In genomic region chr4:136170401-136170800, GRCm38 (mm10) we compare ENCODE assay signal across 25 mouse cellular contexts. TPM values are rescaled to one million over a fixed set of nuclear protein-coding genes. Genes with fewer than 3 reads are reported as not detected.
DNase-seq lines count a peak whose midpoint lies in the region; ATAC-seq and TF ChIP-seq lines count a peak whose summit lies in the region.
"Had no signal": no experiment of that assay in that cellular context is flagged by ENCODE, and none has a peak within 500 bp of the region (broad histone marks: within the 10 kb centered on the region; RNA-seq: fewer than 3 reads in every experiment).

No protein-coding gene starts in this region.

- no peak for TF ChIP-seq EP300 in liver, postnatal 0 days (IDR thresholded peaks at IDR 0.05; ENCODE audit: low read depth)

- H3K9ac ChIP-seq in liver, embryonic 12.5 days: peak overlapping the region; percentile 100
- no peak overlapping the region for H3K9ac ChIP-seq in liver, postnatal 0 days (replicated peaks)
- H3K9ac ChIP-seq: embryonic facial prominence, embryonic 13.5 days; forebrain, embryonic 13.5 days; heart, embryonic 13.5 days; hindbrain, embryonic 14.5 days had no signal

- TF ChIP-seq POLR2A in kidney, adult 2 months (IDR thresholded peaks at IDR 0.05; ENCODE audit: low read depth, low read length): no peak

- 48% methylated on average over 4 of the region's 4 CpGs for WGBS in kidney, adult 2 months
- 77% methylated on average over 4 of the region's 4 CpGs for WGBS in liver, embryonic 12.5 days (ENCODE audit: insufficient replicate concordance)
- 78% methylated on average over 4 of the region's 4 CpGs for WGBS in liver, postnatal 0 days (ENCODE audit: insufficient replicate concordance)

- H3K4me1 ChIP-seq in kidney, adult 2 months (ENCODE audit: control insufficient read depth, insufficient read depth, low read length): peaks cover 16% of the 10 kb centered on the region
- peaks cover 39% of the 10 kb centered on the region for H3K4me1 ChIP-seq in liver, embryonic 12.5 days
- H3K4me1 ChIP-seq in liver, postnatal 0 days (ENCODE audit: insufficient read depth): peaks cover 25% of the 10 kb centered on the region

- no peak for TF ChIP-seq CTCF in kidney, adult 2 months (conservative IDR thresholded peaks at IDR 0.05; ENCODE audit: insufficient read depth, insufficient read length, low read depth, low read length)
- no peak for TF ChIP-seq CTCF in liver, postnatal 0 days (IDR thresholded peaks at IDR 0.05; ENCODE audit: low read depth)

- H3K9me3 ChIP-seq in liver, embryonic 12.5 days (replicated peaks): no peaks in the 10 kb centered on the region
- no peaks in the 10 kb centered on the region for H3K9me3 ChIP-seq in liver, postnatal 0 days (ENCODE audit: low read length)
- H3K9me3 ChIP-seq: embryonic facial prominence, embryonic 13.5 days; forebrain, embryonic 10.5 days; forebrain, embryonic 13.5 days; heart, embryonic 10.5 days; heart, embryonic 13.5 days had no signal

- peak; percentile 69 for DNase-seq in kidney, adult 2 months
- no peak for DNase-seq in kidney, postnatal 14 days
- no peak for DNase-seq in liver, postnatal 0 days
- DNase-seq in naive thymus-derived CD4-positive, alpha-beta T cell, adult 2 months (ENCODE audit: low read depth): peak; percentile 51
- DNase-seq in ovary, postnatal 36 days (ENCODE audit: low spot score): no peak
- DNase-seq: adrenal gland, adult 2 months; adrenal gland, postnatal 14 days; cerebellum, adult 11 months; cerebellum, adult 2 months; cerebellum, adult 9-11 months; cerebellum, postnatal 25 days; gastrocnemius, postnatal 10 days; gastrocnemius, postnatal 36 days; heart, adult 2 months; heart, postnatal 14 days; heart, postnatal 4 days had no signal

- no peak overlapping the region for H3K4me3 ChIP-seq in kidney, adult 2 months (ENCODE audit: insufficient read depth, low read depth, low read length)
- no peak overlapping the region for H3K4me3 ChIP-seq in liver, embryonic 12.5 days
- no peak overlapping the region for H3K4me3 ChIP-seq in liver, postnatal 0 days (ENCODE audit: low read depth, low read length)
- H3K4me3 ChIP-seq: embryonic facial prominence, embryonic 13.5 days; forebrain, embryonic 13.5 days; heart, adult 2 months; heart, embryonic 10.5 days; heart, embryonic 13.5 days had no signal

- H3K36me3 ChIP-seq in kidney, adult 2 months (ENCODE audit: control insufficient read depth, insufficient read depth, low read length): no peaks in the 10 kb centered on the region
- H3K36me3 ChIP-seq in liver, embryonic 12.5 days: peaks cover 16% of the 10 kb centered on the region
- H3K36me3 ChIP-seq in liver, postnatal 0 days (replicated peaks; ENCODE audit: insufficient read depth, low read length): peaks cover 8% of the 10 kb centered on the region
- H3K36me3 ChIP-seq: embryonic facial prominence, embryonic 13.5 days; heart, embryonic 10.5 days; heart, embryonic 13.5 days had no signal

- no peaks in the 10 kb centered on the region for H3K27me3 ChIP-seq in kidney, adult 2 months (replicated peaks; ENCODE audit: control insufficient read depth, insufficient read depth, low read length)
- peaks cover 4% of the 10 kb centered on the region; the same call in 1 of the 2 replicates for H3K27me3 ChIP-seq in liver, embryonic 12.5 days (replicated peaks)
- no peaks in the 10 kb centered on the region for H3K27me3 ChIP-seq in liver, postnatal 0 days (ENCODE audit: insufficient read depth, low read length)
- H3K27me3 ChIP-seq: embryonic facial prominence, embryonic 13.5 days; forebrain, embryonic 13.5 days; heart, embryonic 13.5 days had no signal

- no peak overlapping the region; the same call in 1 of the 2 replicates for H3K4me2 ChIP-seq in liver, embryonic 12.5 days
- H3K4me2 ChIP-seq in liver, postnatal 0 days (ENCODE audit: low read depth, low read length): no peak overlapping the region
- H3K4me2 ChIP-seq: embryonic facial prominence, embryonic 13.5 days; forebrain, embryonic 13.5 days; heart, embryonic 13.5 days; hindbrain, embryonic 14.5 days had no signal

- no peak overlapping the region for H3K27ac ChIP-seq in kidney, adult 2 months (ENCODE audit: insufficient read depth, low read depth, low read length)
- peak overlapping the region; percentile 93; the same call in 1 of the 2 replicates for H3K27ac ChIP-seq in liver, embryonic 12.5 days
- H3K27ac ChIP-seq in liver, postnatal 0 days (ENCODE audit: low read depth): no peak overlapping the region
- H3K27ac ChIP-seq: embryonic facial prominence, embryonic 13.5 days; forebrain, embryonic 13.5 days; heart, adult 2 months; heart, embryonic 10.5 days; heart, embryonic 13.5 days; hindbrain, embryonic 14.5 days had no signal

- ATAC-seq in liver, embryonic 12.5 days: no peak
- no peak for ATAC-seq in liver, postnatal 0 days
- ATAC-seq: CD4-positive, CD25-positive, alpha-beta regulatory T cell, adult 4 months; forebrain, embryonic 13.5 days; forebrain, embryonic 16.5 days had no signal

RNA-seq across cellular contexts. Expression of gene E2f2, which starts 1.8 kb away (rescaled TPM):
- 2.1 and 2.2 TPM in 2 replicates for polyA plus RNA-seq in kidney, adult 2 months (2012; rRNA removed)
- 63.4 and 69.1 TPM in 2 replicates for polyA plus RNA-seq in liver, embryonic 12.5 days (2016; fragmentation: Nextera tagmentation; extraction: Ambion mirVana)
- polyA plus RNA-seq in liver, postnatal 0 days (2015; fragmentation: Nextera tagmentation; extraction: Ambion mirVana): 48.6 and 50.2 TPM in 2 replicates

RNA-seq across cellular contexts. Expression of gene Id3, which starts 27.1 kb away (rescaled TPM):
- polyA plus RNA-seq in kidney, adult 2 months (2012; rRNA removed): 259 and 289 TPM in 2 replicates
- polyA plus RNA-seq in liver, embryonic 12.5 days (2016; fragmentation: Nextera tagmentation; extraction: Ambion mirVana): 80.9 and 88.1 TPM in 2 replicates
- 77.3 and 79.1 TPM in 2 replicates for polyA plus RNA-seq in liver, postnatal 0 days (2015; fragmentation: Nextera tagmentation; extraction: Ambion mirVana)

RNA-seq across cellular contexts. Expression of gene Asap3, which starts 35.8 kb away (rescaled TPM):
- 5.7 and 7.0 TPM in 2 replicates for polyA plus RNA-seq in kidney, adult 2 months (2012; rRNA removed)
- 1.5 and 1.9 TPM in 2 replicates for polyA plus RNA-seq in liver, embryonic 12.5 days (2016; fragmentation: Nextera tagmentation; extraction: Ambion mirVana)
- polyA plus RNA-seq in liver, postnatal 0 days (2015; fragmentation: Nextera tagmentation; extraction: Ambion mirVana): 4.5 and 4.8 TPM in 2 replicates
- polyA plus RNA-seq: CD4-positive, CD25-positive, alpha-beta regulatory T cell, adult 4 months had no signal

Comparison
In these comparisons a context has a peak if more than half of its experiments do, and no peak if none do; other contexts are left out.
1. DNase-seq: peak in kidney, adult 2 months (single experiment) and naive thymus-derived CD4-positive, alpha-beta T cell, adult 2 months (single experiment); none in kidney, postnatal 14 days (single experiment), liver, postnatal 0 days (single experiment) and ovary, postnatal 36 days (single experiment).
2. RNA of gene E2f2, which starts 1.8 kb away (polyA plus RNA-seq): 63.4 to 69.1 TPM in liver, embryonic 12.5 days and 48.6 to 50.2 TPM in liver, postnatal 0 days; 2.1 to 2.2 TPM in kidney, adult 2 months; every median in the first group is over 10 times any median in the second.